Mouse (Mus musculus) erythroid progenitor cell, adult 5-6 weeks (primary cell): ENCODE results near the gene Abhd4. TPM values are rescaled to one million over a fixed set of nuclear protein-coding genes. Genes with fewer than 3 reads are reported as not detected.

ENCODE experiments used
- ATAC-seq: replicated peaks from 2 replicates; pipeline ENCODE4 v1.8.0; 2016; ENCODE audit warnings: moderate number of reproducible peaks, mild to moderate bottlenecking, moderate TSS enrichment, inconsistent platforms; ENCODE audit not compliant: poor library complexity, low FRiP score, severe bottlenecking
- total RNA-seq, 2 experiments: library from RNA; stranded (forward) in 1 of 2; stranded (reverse) in 1 of 2; fragments of 150-400 nt in 1 of 2; fragments of 186-747, 209-891 nt in 1 of 2; gene quantifications; 2 replicates each; pipeline versions ENCODE4 v1.2.3 to v1.2.4; 2015 to 2017; ENCODE audit warnings: low replicate concordance in 2 of 2

Gene Abhd4
- total RNA-seq, 2 experiments from 2014 or later = 24.4 to 33.1 TPM

GRCm38 (mm10) chr14:54267966-54268365 lies 14.0 kb downstream of the Abhd4 start:
- no peak for ATAC-seq

GRCm38 (mm10) chr14:54269566-54269965 lies 15.6 kb downstream of the Abhd4 start:
- ATAC-seq = no peak

DNA sequence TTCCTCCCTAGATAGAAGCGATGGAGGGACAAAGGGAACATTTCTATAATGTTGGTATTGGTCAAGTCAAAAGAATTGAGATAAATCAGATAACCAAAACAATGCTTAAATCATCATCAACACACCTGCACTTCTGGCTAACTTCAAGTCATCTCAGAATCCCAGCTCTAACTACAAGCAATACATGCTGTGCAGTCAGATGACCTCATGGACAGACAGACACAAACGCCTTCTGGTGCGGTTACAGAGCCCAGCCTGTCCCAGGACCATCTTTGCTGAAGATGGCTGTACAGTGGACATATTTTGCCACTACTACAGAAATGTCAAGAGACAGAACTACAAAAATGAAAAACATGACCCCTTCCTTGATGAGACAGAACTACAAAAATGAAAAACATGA lies 16.4 kb downstream of the Abhd4 start:
- no peak for ATAC-seq

- ATAC-seq = no peak
Observed at GRCm38 (mm10) chr14:54271976-54272606, 18.1 kb downstream of the Abhd4 start.

- ATAC-seq = no peak
Observed at GRCm38 (mm10) chr14:54272696-54273095, 18.7 kb downstream of the Abhd4 start.

DNA sequence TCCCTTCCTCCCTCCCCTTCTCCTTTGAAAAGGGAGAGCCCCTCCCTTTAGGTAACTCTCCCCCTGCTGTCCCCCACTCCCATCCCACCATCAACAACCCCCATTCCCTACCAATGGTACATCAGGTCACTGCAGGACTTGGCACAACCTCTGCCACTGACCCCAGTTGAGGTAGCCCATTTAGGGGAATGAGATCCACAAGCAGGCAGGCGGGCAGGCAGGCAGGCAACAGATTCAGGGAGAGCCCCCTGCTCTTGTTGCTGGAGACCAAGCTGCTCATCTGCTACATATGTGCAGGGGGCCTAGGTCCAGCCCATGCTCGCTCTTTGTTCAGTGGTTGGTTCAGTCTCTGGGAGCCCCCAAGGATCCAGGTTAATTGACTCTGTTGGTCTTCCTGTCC lies 22.5 kb downstream of the Abhd4 start:
- no peak for ATAC-seq

DNA sequence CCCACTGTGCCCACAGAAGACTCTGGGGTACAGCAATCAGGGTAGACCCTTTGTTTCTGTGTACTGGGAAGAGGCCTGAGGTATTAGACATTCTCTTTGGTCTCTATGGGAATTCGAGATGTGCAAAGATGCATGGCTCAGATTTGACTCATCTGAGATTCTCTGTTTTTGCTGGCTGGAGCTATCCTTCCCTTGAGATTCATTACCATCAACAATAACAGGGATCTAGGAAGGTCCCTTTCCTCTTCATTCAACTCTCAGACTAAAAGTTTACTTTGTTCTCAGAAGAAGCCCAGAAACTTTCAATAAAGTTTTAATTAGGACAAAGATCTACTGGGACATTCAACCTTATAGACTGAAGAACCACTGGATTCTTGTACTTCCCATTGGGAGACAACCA lies 30.9 kb downstream of the Abhd4 start, which contains the start of gene Olfr49:
Olfr49 (minus strand) TSS at position 101 of the 400 bp plus-strand sequence.
- ATAC-seq = no peak

DNA sequence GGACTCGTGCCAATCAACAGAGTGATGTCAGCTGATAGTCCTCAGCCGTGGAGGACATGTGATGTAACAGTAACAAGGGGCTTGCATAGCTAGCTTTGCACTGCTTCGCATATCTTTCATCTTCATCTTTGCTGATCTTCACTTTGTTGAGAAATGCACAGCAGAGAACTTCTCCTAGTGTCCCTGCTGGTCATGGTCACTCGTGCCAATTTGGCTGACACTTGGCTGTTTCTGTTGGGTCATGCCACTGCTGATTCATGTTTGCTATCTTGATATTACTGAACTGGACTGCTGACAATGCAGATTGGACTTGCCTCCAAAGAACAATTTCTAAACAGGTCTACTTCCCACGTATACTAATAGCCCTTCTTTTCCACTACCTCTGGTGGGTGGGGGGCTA lies 46.1 kb downstream of the Abhd4 start:
- ATAC-seq = no peak

DNA sequence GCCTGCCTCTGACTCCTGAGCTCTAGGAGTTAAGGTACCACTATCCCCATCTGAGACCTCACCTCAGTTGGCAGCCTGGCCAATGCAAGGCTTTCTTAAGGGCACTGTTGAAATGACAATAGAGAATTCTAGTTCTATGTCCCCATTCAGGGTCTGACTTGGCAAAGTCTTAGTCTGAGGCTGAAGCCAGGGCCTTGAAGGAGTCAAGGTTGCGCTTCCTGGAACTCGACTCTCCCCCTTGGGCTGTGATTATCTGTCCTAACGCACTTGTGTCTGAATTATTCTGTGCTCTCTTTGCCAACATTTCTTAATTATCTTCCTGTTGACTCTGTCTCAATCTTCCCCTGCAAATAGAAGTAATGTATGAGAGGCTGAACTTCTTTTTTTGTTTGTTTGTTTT lies 46.7 kb downstream of the Abhd4 start:
- no peak for ATAC-seq

GRCm38 (mm10) chr14:54311763-54312162 lies 57.8 kb downstream of the Abhd4 start:
- no peak for ATAC-seq

Other genes with a start within 250 kb of the Abhd4 start
- 91.2 and 103 TPM in 2 replicates for gene Dad1, start 84 bp upstream of the Abhd4 start, total RNA-seq (2015; ENCODE audit: low replicate concordance)
- 33.0 and 61.6 TPM in 2 replicates for gene Dad1, start 84 bp upstream of the Abhd4 start, total RNA-seq (2017; ENCODE audit: low replicate concordance)
- not detected in 2 replicates for gene Olfr49, start 30.8 kb downstream of the Abhd4 start, total RNA-seq (2015; ENCODE audit: low replicate concordance)
- gene Olfr49, start 30.8 kb downstream of the Abhd4 start, total RNA-seq (2017; ENCODE audit: low replicate concordance) = not detected in 2 replicates
- 13.3 and 21.0 TPM in 2 replicates for gene Oxa1l, start 106.6 kb downstream of the Abhd4 start, total RNA-seq (2015; ENCODE audit: low replicate concordance)
- gene Oxa1l, start 106.6 kb downstream of the Abhd4 start, total RNA-seq (2017; ENCODE audit: low replicate concordance) = 14.0 and 19.3 TPM in 2 replicates
- gene Slc7a7, start 163.6 kb downstream of the Abhd4 start, total RNA-seq (2015; ENCODE audit: low replicate concordance) = 1.7 and 2.5 TPM in 2 replicates
- 1.4 and 1.9 TPM in 2 replicates for gene Slc7a7, start 163.6 kb downstream of the Abhd4 start, total RNA-seq (2017; ENCODE audit: low replicate concordance)
- 74.6 and 93.1 TPM in 2 replicates for gene Mrpl52, start 172.7 kb downstream of the Abhd4 start, total RNA-seq (2015; ENCODE audit: low replicate concordance)
- 1.1 and 26.1 TPM in 2 replicates for gene Mrpl52, start 172.7 kb downstream of the Abhd4 start, total RNA-seq (2017; ENCODE audit: low replicate concordance)
- 1.8 TPM in 1 of 2 replicates, not detected in the other for gene Mmp14, start 177.4 kb downstream of the Abhd4 start, total RNA-seq (2015; ENCODE audit: low replicate concordance)
- 1.4 and 1.7 TPM in 2 replicates for gene Mmp14, start 177.4 kb downstream of the Abhd4 start, total RNA-seq (2017; ENCODE audit: low replicate concordance)
- gene Lrp10, start 209.9 kb downstream of the Abhd4 start, total RNA-seq (2015; ENCODE audit: low replicate concordance) = 21.0 and 22.0 TPM in 2 replicates
- gene Lrp10, start 209.9 kb downstream of the Abhd4 start, total RNA-seq (2017; ENCODE audit: low replicate concordance) = 23.0 and 38.6 TPM in 2 replicates
- not detected in 2 replicates for gene Rem2, start 221.9 kb downstream of the Abhd4 start, total RNA-seq (2015; ENCODE audit: low replicate concordance)
- not detected in 2 replicates for gene Rem2, start 221.9 kb downstream of the Abhd4 start, total RNA-seq (2017; ENCODE audit: low replicate concordance)